Comparison of ENCODE assay signal across 22 mouse cellular contexts in the genomic region with DNA sequence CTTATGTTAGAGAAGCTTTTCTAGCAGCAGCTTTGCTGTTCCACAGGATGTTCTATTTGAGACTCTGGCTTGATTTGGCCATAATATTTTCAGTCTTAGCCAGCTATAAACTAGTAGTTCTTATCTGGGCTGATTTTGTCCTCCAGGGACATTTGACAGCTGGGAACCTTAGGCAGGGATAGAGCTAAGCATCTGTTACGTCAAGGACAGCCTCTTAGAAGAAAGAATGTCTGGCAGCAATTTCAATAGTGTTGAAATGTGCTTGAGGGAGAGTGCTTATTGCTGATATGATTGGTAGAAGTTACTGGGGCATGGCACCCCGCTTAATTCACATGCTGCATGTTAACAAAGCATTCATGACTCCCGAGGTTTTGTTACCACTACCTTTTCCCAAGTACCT.
DNase-seq lines count a peak whose midpoint lies in the region; ATAC-seq and TF ChIP-seq lines count a peak whose summit lies in the region.
"Had no signal": no experiment of that assay in that cellular context is flagged by ENCODE, and none has a peak within 500 bp of the region (broad histone marks: within the 10 kb centered on the region; RNA-seq: fewer than 3 reads in every experiment).

No protein-coding gene starts in this region.

- WGBS in embryonic facial prominence, embryonic 14.5 days: 71% methylated on average over 3 of the region's 3 CpGs
- WGBS in embryonic facial prominence, embryonic 10.5 days: 81% methylated on average over 3 of the region's 3 CpGs
- WGBS in lung, embryonic 14.5 days: 68% methylated on average over 3 of the region's 3 CpGs
- WGBS in heart, embryonic 14.5 days: 18% methylated on average over 3 of the region's 3 CpGs

- H3K4me3 ChIP-seq in embryonic facial prominence, embryonic 14.5 days (ENCODE audit: low read depth, low read length): no peak overlapping the region
- H3K4me3 ChIP-seq in embryonic facial prominence, embryonic 10.5 days: no peak overlapping the region
- no peak overlapping the region for H3K4me3 ChIP-seq in lung, embryonic 14.5 days (ENCODE audit: low read depth, low read length)
- H3K4me3 ChIP-seq in heart, embryonic 14.5 days (ENCODE audit: control insufficient read depth in 1 of 2, insufficient read depth in 1 of 2, low read depth in 1 of 2, low read length in 2 of 2): no peak overlapping the region
- H3K4me3 ChIP-seq: embryonic facial prominence, embryonic 13.5 days; limb, embryonic 13.5 days; liver, embryonic 15.5 days; myocyte; stomach, embryonic 15.5 days had no signal

- no peak overlapping the region for H3K27ac ChIP-seq in embryonic facial prominence, embryonic 14.5 days (replicated peaks; ENCODE audit: low read depth, low read length)
- H3K27ac ChIP-seq in embryonic facial prominence, embryonic 10.5 days (replicated peaks): no peak overlapping the region
- no peak overlapping the region for H3K27ac ChIP-seq in lung, embryonic 14.5 days (ENCODE audit: low read depth)
- H3K27ac ChIP-seq in heart, embryonic 14.5 days (replicated peaks in 1 of 2; ENCODE audit: control insufficient read depth in 1 of 2, insufficient read depth in 1 of 2, low read depth in 2 of 2, low read length in 2 of 2): peak overlapping the region in 1 of 2 experiments; percentile 27; a peak in 1 of 4 replicates
- H3K27ac ChIP-seq: embryonic facial prominence, embryonic 13.5 days; limb, embryonic 13.5 days; liver, embryonic 15.5 days; stomach, embryonic 15.5 days had no signal

- peak; percentile 22 for DNase-seq in embryonic facial prominence, embryonic 14.5 days (ENCODE audit: low spot score)
- DNase-seq in embryonic facial prominence, embryonic 10.5 days (ENCODE audit: low spot score): no peak
- DNase-seq in lung, embryonic 14.5 days: peak; percentile 39
- DNase-seq in lung, postnatal 4 days: no peak
- DNase-seq in lung, postnatal 25 days (ENCODE audit: low spot score): peak; percentile 16
- no peak for DNase-seq in urinary bladder, adult 18-20 months (ENCODE audit: low spot score in 2 of 2)
- DNase-seq in adrenal gland, postnatal 4 days (ENCODE audit: low spot score in 2 of 2): no peak
- DNase-seq: cerebellum, adult 11-12 months; gastrocnemius, postnatal 25 days; kidney, adult 18-20 months; kidney, postnatal 4 days; midbrain, embryonic 14.5 days; spleen, adult 18-20 months; thymus, adult 2 months had no signal

- ATAC-seq in embryonic facial prominence, embryonic 14.5 days (ENCODE audit: low read depth): no peak
- ATAC-seq in lung, embryonic 14.5 days (ENCODE audit: insufficient read depth): peak; percentile 28; the same call in 1 of the 2 replicates
- no peak for ATAC-seq in heart, embryonic 14.5 days (ENCODE audit: insufficient number of reproducible peaks, insufficient read depth, low FRiP score, low read depth)
- ATAC-seq: CD4-positive, CD25-positive, alpha-beta regulatory T cell, adult 4 months had no signal

- no peaks in the 10 kb centered on the region for H3K9me3 ChIP-seq in embryonic facial prominence, embryonic 14.5 days (ENCODE audit: control insufficient read depth, low read length)
- no peaks in the 10 kb centered on the region for H3K9me3 ChIP-seq in embryonic facial prominence, embryonic 10.5 days
- no peaks in the 10 kb centered on the region for H3K9me3 ChIP-seq in lung, embryonic 14.5 days (ENCODE audit: low read depth, low read length)
- no peaks in the 10 kb centered on the region for H3K9me3 ChIP-seq in heart, embryonic 14.5 days (ENCODE audit: control insufficient read depth, low read length)
- H3K9me3 ChIP-seq: embryonic facial prominence, embryonic 13.5 days; G1E; limb, embryonic 13.5 days; liver, embryonic 15.5 days; stomach, embryonic 15.5 days had no signal

- no peak overlapping the region for H3K9ac ChIP-seq in embryonic facial prominence, embryonic 14.5 days (ENCODE audit: low read depth, low read length)
- H3K9ac ChIP-seq in lung, embryonic 14.5 days: no peak overlapping the region
- H3K9ac ChIP-seq in heart, embryonic 14.5 days (ENCODE audit: low read length): no peak overlapping the region
- H3K9ac ChIP-seq: embryonic facial prominence, embryonic 13.5 days; limb, embryonic 13.5 days; liver, embryonic 15.5 days; stomach, embryonic 15.5 days had no signal

- H3K27me3 ChIP-seq in embryonic facial prominence, embryonic 14.5 days (replicated peaks; ENCODE audit: control insufficient read depth, insufficient read depth, low read length): no peaks in the 10 kb centered on the region
- H3K27me3 ChIP-seq in embryonic facial prominence, embryonic 10.5 days (replicated peaks; ENCODE audit: low read depth, poor library complexity, severe bottlenecking): no peaks in the 10 kb centered on the region
- no peaks in the 10 kb centered on the region for H3K27me3 ChIP-seq in lung, embryonic 14.5 days (ENCODE audit: insufficient read depth, low read length)
- no peaks in the 10 kb centered on the region for H3K27me3 ChIP-seq in heart, embryonic 14.5 days (ENCODE audit: control insufficient read depth, insufficient read depth, low read length)
- H3K27me3 ChIP-seq: embryonic facial prominence, embryonic 13.5 days; limb, embryonic 13.5 days; liver, embryonic 15.5 days; stomach, embryonic 15.5 days had no signal

- no peak overlapping the region for H3K4me2 ChIP-seq in embryonic facial prominence, embryonic 14.5 days (ENCODE audit: low read depth, low read length)
- no peak overlapping the region for H3K4me2 ChIP-seq in lung, embryonic 14.5 days
- H3K4me2 ChIP-seq in heart, embryonic 14.5 days (ENCODE audit: low read length): 0 out of 2 replicates have a peak overlapping the region, but pooled peaks have one; percentile 1
- H3K4me2 ChIP-seq: embryonic facial prominence, embryonic 13.5 days; limb, embryonic 13.5 days; liver, embryonic 15.5 days; stomach, embryonic 15.5 days had no signal

- no peak for TF ChIP-seq CTCF in lung, embryonic 14.5 days (IDR thresholded peaks at IDR 0.05; ENCODE audit: low read depth)

- H3K4me1 ChIP-seq in embryonic facial prominence, embryonic 14.5 days (ENCODE audit: control insufficient read depth, insufficient read depth, low read length): no peaks in the 10 kb centered on the region
- H3K4me1 ChIP-seq in embryonic facial prominence, embryonic 10.5 days: 0 out of 2 replicates have a peak, but pooled peaks cover 2% of the 10 kb centered on the region
- H3K4me1 ChIP-seq in lung, embryonic 14.5 days (ENCODE audit: insufficient read depth): peaks cover 5% of the 10 kb centered on the region; the same call in 1 of the 2 replicates
- peaks cover 3 to 14% of the 10 kb centered on the region in 2 experiments for H3K4me1 ChIP-seq in heart, embryonic 14.5 days (ENCODE audit: control insufficient read depth in 2 of 2, insufficient read depth in 2 of 2, low read length in 2 of 2)
- H3K4me1 ChIP-seq: embryonic facial prominence, embryonic 13.5 days; limb, embryonic 13.5 days; liver, embryonic 15.5 days; stomach, embryonic 15.5 days had no signal

- H3K36me3 ChIP-seq in embryonic facial prominence, embryonic 14.5 days (ENCODE audit: control insufficient read depth, insufficient read depth, low read length): peaks cover 5% of the 10 kb centered on the region; the same call in 1 of the 2 replicates
- no peaks in the 10 kb centered on the region for H3K36me3 ChIP-seq in embryonic facial prominence, embryonic 10.5 days (replicated peaks)
- no peaks in the 10 kb centered on the region for H3K36me3 ChIP-seq in lung, embryonic 14.5 days (ENCODE audit: insufficient read depth)
- no peaks in the 10 kb centered on the region for H3K36me3 ChIP-seq in heart, embryonic 14.5 days (ENCODE audit: control insufficient read depth, insufficient read depth, low read length)
- H3K36me3 ChIP-seq: limb, embryonic 13.5 days; liver, embryonic 15.5 days; stomach, embryonic 15.5 days had no signal

Comparison
In these comparisons a context has a peak if more than half of its experiments do, and no peak if none do; other contexts are left out.
1. DNase-seq: peak in embryonic facial prominence, embryonic 14.5 days (single experiment), lung, embryonic 14.5 days (single experiment) and lung, postnatal 25 days (single experiment); none in embryonic facial prominence, embryonic 10.5 days (single experiment), lung, postnatal 4 days (0 of 2), urinary bladder, adult 18-20 months (0 of 2) and adrenal gland, postnatal 4 days (0 of 2).